Mouse (Mus musculus): ENCODE measurements around the gene Vwa8. TPM values are rescaled to one million over a fixed set of nuclear protein-coding genes. Genes with fewer than 3 reads are reported as not detected.

The Vwa8 gene
- 8.8 and 12.5 TPM in 2 replicates for polyA plus RNA-seq (2012; rRNA removed; ENCODE audit: low replicate concordance)

DNA sequence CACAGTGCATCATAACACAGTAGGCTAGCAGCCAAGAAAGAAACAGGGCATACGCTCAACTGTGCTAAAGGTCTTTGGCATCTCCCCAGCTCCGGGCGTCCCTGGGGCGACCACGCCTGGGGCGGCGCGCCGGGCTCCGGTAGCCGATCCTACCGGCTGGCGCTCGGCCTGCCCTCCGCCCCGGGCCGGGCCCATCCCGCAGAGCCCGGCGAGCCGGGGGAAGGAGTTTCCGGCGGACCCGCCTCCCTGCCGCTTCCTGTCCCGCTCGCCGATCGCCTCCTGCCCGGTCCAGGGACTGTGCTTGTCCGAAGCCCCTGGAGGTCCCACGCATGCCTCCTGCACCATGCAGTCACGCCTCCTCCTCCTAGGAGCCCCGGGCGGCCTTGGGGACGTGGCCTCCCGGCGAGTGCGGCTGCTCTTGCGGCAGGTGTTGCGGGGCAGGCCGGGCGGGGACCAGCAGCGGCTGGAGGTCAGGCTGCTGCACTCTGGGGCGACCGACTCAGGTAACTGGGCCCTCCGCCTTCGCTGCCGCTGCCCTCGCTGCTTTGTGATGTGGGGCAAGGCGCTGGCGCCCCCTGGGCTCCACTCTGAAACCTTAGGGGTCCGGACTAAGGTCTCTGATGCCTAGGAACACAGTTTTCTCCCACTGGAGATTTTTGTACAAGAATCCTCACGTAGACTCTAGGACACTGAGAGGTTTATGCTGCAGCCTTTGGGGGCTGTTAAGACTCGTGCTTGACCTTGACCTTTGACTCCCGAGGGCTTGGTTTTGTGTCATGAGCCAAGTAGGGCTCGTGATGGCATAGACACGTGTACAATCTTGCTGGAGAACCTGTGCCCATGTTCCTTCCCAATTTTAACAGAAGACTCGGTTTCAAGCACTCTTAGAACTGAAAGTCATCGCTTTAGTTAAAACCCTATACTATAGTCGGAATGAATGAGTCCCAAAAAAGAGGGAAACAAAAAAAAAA is at the start of gene Vwa8:
TSS of gene Vwa8 (plus strand) at position 112 of the 971 bp plus-strand sequence.

Other genes with a start within 250 kb of the Vwa8 start
- gene Dgkh, start 116.3 kb upstream of the Vwa8 start, polyA plus RNA-seq (2012; rRNA removed; ENCODE audit: low replicate concordance) = 0.13 and 0.28 TPM in 2 replicates

Measured in duodenum, adult 2 months (tissue).